Mouse (Mus musculus): ENCODE results near the gene Cd1d1.

Gene Cd1d1

DNA sequence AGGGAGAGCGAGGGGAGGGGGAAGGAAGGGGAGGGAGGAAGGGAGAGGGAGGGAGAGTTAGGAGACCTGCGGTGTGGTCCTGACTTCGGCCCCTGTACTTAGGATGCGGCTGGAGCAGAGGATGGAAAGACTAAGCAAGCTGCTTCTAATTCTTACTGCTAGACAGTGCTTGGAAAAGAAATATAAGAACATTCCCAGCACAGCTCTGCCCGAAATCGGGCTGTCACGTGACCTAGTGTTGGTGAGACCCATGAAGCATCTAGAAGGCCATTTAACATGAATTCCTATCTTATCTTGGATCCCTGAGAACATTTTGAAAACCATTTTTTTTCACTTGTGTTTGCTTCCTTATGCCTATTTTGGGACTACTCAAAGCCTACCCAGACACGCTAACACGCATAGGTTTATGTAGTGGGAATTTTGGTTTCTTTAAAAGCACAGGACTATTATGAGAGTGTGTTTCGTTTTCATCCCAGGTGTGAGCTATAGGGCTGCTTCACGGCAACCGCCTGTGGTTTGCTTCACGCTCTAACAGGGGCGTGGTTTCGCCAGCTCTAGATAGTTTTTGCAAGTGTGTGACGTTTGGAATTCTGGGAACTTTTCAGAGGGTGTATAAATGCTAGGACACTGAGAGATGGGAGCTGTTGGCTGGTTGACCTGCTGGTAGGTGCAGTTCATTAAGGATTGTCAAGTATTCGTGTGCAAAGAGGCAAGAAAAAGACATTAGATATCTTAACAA is 38.4 kb downstream of the Cd1d1 start:
- DNase-seq = no peak

DNA sequence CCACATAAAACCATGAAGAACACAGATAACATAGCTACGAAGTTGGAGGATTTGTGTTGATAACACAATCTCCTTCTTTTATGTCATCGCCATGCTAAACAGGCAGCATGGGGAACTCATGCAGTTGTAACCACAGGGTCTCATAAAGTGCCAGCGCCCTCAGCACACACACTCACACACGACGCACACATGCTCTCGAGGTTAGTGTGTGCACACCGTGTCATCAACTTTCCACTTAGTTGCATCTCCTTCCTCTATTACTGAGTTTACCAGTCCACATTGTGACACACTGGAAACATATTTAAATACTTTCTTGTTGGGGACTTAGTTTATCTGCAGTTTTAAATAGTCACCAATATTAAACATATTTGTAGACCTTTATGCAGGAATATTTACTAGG is 40.2 kb downstream of the Cd1d1 start:
- DNase-seq = no peak

DNA sequence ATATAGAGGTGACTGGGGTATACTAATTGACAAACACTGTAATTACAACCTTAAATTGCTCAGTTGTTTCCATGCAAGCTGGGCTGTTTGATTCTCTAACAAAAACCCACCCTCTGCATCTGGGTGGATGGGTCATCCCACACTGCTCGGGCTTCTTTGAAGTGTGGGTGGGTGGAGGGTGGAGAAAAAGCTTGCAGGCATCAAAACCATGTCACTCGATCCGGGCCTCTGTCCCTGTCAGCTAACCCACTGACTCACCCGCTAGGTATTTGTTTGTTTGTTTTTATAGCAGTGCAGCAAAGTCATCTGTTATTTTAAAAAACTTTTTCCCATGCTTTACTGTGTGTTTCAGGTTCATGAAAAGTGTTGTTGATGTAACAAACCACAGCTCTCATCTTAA is 43.9 kb downstream of the Cd1d1 start:
- no peak for DNase-seq

DNA sequence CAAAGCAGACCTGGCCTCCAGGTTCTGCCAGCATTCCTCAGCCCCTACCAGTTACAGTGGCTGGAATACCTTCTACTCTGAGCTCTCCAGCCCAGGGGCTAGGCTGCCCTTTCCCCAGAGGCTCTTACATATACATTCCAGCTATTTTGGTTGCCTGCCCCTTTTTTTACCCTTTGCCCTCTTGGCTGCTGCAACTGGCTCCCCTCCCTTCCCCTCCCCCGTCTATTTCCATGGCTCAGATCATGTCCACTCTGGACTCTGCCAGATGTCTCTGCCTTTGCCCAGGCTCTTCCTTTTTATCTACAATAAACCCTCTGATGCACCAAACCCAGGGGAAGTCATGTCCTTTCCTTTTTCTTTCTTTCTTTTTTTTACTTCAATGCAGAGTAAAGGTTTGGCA is 44.7 kb downstream of the Cd1d1 start:
- DNase-seq = peak; percentile 6 to 11

DNA sequence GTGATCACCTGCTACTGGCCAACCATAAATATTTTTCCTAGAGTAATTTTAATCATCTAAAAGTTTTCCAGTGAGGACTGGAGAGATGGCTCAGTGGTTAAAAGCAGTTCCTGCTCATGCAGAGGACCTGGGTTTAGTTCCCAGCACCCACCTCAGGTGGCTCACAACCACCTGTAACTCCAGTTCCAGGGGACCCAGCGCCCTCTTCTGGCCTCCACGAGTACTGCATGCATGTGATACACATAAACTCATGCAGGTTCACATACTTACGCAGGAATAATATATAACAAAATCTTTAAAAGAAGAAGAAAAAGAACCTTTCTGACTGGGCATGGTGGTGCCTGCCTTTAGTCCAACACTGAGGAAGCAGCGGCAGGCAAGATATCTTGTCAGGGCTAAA is 45.4 kb downstream of the Cd1d1 start:
- no peak for DNase-seq

DNA sequence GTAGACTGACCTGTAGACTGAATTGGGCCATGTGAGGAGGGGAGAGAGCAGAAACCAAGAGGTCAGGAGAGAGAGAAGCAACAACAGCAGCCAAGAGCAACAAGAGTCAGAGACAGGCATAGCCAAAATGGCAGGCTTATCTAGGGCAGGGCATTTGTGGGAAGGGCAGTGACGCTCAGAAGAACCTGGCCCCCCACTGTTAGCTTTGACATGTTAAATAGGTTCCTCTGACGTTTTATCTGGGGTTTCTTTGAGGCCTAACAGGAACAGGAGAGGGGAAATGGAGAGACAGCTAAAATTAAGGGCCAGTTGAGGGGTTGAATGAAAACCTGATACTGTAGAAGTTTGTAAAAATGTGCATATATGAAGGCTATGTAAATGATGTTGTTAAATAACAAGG is 48.6 kb downstream of the Cd1d1 start:
- no peak for DNase-seq

Data from kidney, postnatal 36 days (tissue).